Mouse (Mus musculus): Measurements from ENCODE around the gene Mcoln2.

DNA sequence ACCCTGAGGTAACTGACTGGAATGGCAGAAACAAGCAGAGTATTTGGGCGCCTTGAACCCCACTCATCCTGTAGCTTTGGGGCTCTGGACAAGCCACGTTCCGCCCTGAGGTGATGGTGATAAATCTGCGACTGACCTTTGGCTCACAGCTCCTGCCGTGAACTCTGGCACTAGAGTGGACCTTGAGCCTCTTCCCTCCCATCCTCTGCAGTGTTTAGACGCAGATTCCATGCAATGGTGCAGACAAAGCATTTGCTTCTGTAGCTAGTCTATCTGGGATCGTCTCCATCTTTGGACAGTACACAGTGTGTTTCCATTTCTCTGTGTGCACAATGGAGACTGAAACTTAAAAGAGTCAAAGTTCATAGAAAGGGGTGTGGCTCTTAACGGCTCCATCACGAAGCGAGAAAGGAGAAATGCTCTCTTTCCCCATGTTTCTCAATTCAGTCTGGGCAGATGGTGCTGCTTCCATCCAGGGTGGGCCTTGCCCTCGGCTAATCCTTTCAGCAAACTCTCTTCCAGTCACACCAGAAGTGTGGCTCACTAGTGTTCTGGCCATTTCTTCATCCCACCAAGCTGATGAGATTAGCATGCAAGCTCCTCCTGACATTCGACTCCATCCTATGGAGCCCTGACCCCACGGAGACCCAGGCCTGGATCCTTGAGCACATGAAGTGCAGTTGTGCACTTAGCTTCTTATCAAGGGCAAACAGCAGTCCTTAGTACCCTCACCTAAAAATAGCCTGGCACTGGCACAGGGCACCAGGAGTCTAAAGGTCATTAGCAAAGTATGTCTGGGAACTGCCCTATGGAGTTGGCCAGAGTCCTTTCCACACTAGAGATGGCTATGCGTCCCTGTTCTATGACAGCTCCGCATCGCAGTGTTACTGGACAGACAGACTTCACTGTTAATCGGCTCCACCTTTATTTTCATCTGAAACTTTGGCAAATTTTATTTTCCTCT lies 47.4 kb downstream of the Mcoln2 start:
- TF ChIP-seq CTCF (IDR thresholded peaks at IDR 0.05; ENCODE audit: insufficient read depth, low read length) (no peak), POLR2A (IDR thresholded peaks at IDR 0.05; ENCODE audit: borderline replicate concordance, extremely low read depth, low read depth, low read length) (no peak)

Measured in lung, adult 2 months (tissue).